Mouse (Mus musculus): ENCODE measurements around the gene Ppm1e.

- TF ChIP-seq POLR2A (IDR thresholded peaks at IDR 0.05; ENCODE audit: borderline replicate concordance, extremely low read depth, insufficient read depth, insufficient read length, poor library complexity, severe bottlenecking) (no peak), CTCF (IDR thresholded peaks at IDR 0.05; ENCODE audit: borderline replicate concordance, extremely low read depth, insufficient read depth, insufficient read length) (no peak)
Measured at GRCm38 (mm10) chr11:87234743-87235485, 123.9 kb downstream of the Ppm1e start.
